Mouse (Mus musculus): ENCODE data around the gene Atrip. TPM values are rescaled to one million over a fixed set of nuclear protein-coding genes. Genes with fewer than 3 reads are reported as not detected.

Atrip gene
- 38.0 and 39.1 TPM in 2 replicates for polyA plus RNA-seq (2012; rRNA removed)

DNA sequence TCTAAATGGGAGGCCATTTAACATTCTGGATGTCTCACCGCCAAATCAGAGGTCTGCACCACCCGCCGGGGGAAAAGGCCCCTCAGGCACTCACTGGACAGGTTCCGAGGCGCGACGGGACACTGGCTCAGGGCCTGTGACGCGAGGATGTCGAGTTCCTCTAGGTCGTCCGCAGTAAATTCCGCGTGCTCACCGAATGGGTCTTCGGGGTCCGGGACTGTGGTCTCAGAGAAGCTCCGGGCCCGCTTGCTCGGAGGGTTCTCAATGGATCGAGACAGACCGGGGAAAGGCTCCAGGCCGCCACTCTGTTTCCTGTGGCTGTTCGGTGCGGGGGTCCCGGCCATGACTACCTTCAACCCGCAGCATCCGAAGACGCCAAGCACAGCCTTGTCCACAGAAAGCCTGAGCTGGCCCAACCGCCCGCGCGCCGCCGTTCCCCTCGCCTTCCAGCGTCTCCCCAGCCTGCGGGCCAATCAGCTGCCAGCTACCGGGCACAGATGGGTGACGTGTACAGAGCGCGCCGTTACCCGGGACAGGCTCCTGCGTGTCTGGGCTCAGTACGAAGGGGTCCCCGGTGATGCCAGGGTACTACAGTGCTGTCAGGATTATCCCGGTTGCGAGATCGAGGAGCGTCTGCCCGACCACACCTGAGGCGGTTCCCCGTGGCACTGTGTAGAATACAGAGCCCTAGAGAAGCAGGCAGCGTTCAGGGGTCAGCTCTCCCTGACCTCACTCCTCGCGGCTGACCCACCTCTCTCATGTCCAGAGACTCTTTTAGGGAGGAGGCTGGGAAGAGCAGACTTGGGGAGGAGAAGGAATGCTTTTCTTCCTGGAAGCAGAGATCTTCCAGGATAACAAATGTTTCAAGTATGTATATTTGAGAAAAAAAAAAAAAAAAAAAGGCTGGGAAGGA lies at the start of gene Atrip:
TSS of gene Atrip (minus strand) at position 464 of the 913 bp plus-strand sequence.
- no peak for TF ChIP-seq CTCF (IDR thresholded peaks at IDR 0.05; ENCODE audit: borderline replicate concordance, insufficient read depth, low read depth, low read length)
- peak; percentile 96 for TF ChIP-seq POLR2A (IDR thresholded peaks at IDR 0.05; ENCODE audit: borderline replicate concordance, insufficient read depth, low read length)
- under 1% methylated on average over 57 of the region's 57 CpGs for WGBS
- Histone ChIP-seq H3K4me3 (replicated peaks; ENCODE audit: insufficient read depth, low read depth, low read length) (peak within 1 kb of the TSS; percentile 96), H3K4me1 (ENCODE audit: control insufficient read depth, insufficient read depth, low read length) (no peaks in the 10 kb centered on the region), H3K27ac (ENCODE audit: insufficient read depth, low read length) (peak within 1 kb of the TSS; percentile 71), H3K27me3 (ENCODE audit: control insufficient read depth, insufficient read depth, low read length) (no peaks in the 10 kb centered on the region)
- peak; percentile 94 to 95 for DNase-seq

- Histone ChIP-seq H3K27ac (ENCODE audit: insufficient read depth, low read length) (no peak overlapping the region), H3K4me1 (ENCODE audit: control insufficient read depth, insufficient read depth, low read length) (no peaks in the 10 kb centered on the region), H3K4me3 (replicated peaks; ENCODE audit: insufficient read depth, low read depth, low read length) (no peak overlapping the region), H3K27me3 (ENCODE audit: control insufficient read depth, insufficient read depth, low read length) (no peaks in the 10 kb centered on the region)
- no peak for DNase-seq
- TF ChIP-seq CTCF (IDR thresholded peaks at IDR 0.05; ENCODE audit: borderline replicate concordance, insufficient read depth, low read depth, low read length) (no peak), POLR2A (IDR thresholded peaks at IDR 0.05; ENCODE audit: borderline replicate concordance, insufficient read depth, low read length) (no peak)
- 24% methylated on average over 6 of the region's 6 CpGs for WGBS
Observed at GRCm38 (mm10) chr9:109123266-109123665, 49.3 kb upstream of the Atrip start.

- 48% methylated on average over 2 of the region's 2 CpGs for WGBS
- peak; percentile 5; the same call in 1 of the 2 replicates for TF ChIP-seq CTCF (IDR thresholded peaks at IDR 0.05; ENCODE audit: borderline replicate concordance, insufficient read depth, low read depth, low read length)
- no peak for TF ChIP-seq POLR2A (IDR thresholded peaks at IDR 0.05; ENCODE audit: borderline replicate concordance, insufficient read depth, low read length)
- Histone ChIP-seq H3K4me3 (replicated peaks; ENCODE audit: insufficient read depth, low read depth, low read length) (no peak overlapping the region), H3K27ac (ENCODE audit: insufficient read depth, low read length) (no peak overlapping the region), H3K27me3 (ENCODE audit: control insufficient read depth, insufficient read depth, low read length) (no peaks in the 10 kb centered on the region), H3K4me1 (ENCODE audit: control insufficient read depth, insufficient read depth, low read length) (no peaks in the 10 kb centered on the region)
- DNase-seq, result peak; percentile 24 to 34
Observed at GRCm38 (mm10) chr9:109122553-109123085, 48.7 kb upstream of the Atrip start.

DNA sequence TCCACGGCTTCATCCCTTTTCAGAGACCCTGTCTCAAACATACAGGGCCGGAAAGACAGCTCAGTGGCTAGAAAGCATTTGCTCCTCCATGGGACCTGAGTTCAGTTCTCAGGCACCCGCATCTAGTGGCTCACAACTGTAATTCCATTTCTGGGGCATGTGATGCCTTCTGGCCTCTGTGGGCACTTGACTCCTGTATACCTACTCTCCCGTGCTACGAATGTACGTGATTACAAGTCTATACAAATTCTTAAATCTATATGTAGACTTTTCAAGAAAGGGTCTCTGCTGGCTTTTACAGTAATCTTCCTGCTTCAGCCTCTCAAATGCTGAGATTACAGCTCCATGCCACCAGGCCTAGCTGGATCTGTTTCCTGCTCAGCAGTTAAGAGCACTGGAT lies 47.0 kb upstream of the Atrip start:
- 86% methylated on average over 6 of the region's 6 CpGs for WGBS
- Histone ChIP-seq H3K4me1 (ENCODE audit: control insufficient read depth, insufficient read depth, low read length) (no peaks in the 10 kb centered on the region), H3K27ac (ENCODE audit: insufficient read depth, low read length) (no peak overlapping the region), H3K4me3 (replicated peaks; ENCODE audit: insufficient read depth, low read depth, low read length) (no peak overlapping the region), H3K27me3 (ENCODE audit: control insufficient read depth, insufficient read depth, low read length) (no peaks in the 10 kb centered on the region)
- TF ChIP-seq CTCF (IDR thresholded peaks at IDR 0.05; ENCODE audit: borderline replicate concordance, insufficient read depth, low read depth, low read length) (no peak), POLR2A (IDR thresholded peaks at IDR 0.05; ENCODE audit: borderline replicate concordance, insufficient read depth, low read length) (no peak)
- DNase-seq, result no peak

DNA sequence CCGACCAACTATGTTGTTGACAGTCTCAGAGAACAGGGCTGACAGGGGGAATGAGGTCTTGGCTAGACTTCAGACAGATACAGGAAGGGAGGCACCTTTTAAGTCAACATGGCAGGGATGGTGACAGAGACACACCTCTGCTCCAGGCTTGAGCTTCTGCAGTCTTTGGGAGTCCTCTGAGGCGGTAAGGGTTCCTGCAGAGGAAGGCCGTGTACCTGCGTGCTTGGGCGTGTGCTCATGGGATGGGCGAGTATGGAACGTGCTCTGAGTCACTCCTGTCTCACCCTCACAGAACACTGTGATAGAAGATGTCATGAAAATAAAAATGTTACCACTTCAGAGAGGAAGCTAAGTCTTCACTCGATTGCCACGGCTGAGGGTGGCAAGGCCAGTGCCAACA lies 45.6 kb upstream of the Atrip start:
- DNase-seq, result no peak
- WGBS, result 77% methylated on average over 9 of the region's 9 CpGs
- H3K4me3 ChIP-seq (replicated peaks; ENCODE audit: insufficient read depth, low read depth, low read length), result no peak overlapping the region
- H3K27ac ChIP-seq (ENCODE audit: insufficient read depth, low read length), result no peak overlapping the region
- no peaks in the 10 kb centered on the region for H3K4me1 ChIP-seq (ENCODE audit: control insufficient read depth, insufficient read depth, low read length)
- TF ChIP-seq CTCF (IDR thresholded peaks at IDR 0.05; ENCODE audit: borderline replicate concordance, insufficient read depth, low read depth, low read length) (no peak), POLR2A (IDR thresholded peaks at IDR 0.05; ENCODE audit: borderline replicate concordance, insufficient read depth, low read length) (no peak)
- H3K27me3 ChIP-seq (ENCODE audit: control insufficient read depth, insufficient read depth, low read length), result no peaks in the 10 kb centered on the region

- 85% methylated on average over 4 of the region's 4 CpGs for WGBS
- DNase-seq, result no peak
- Histone ChIP-seq H3K4me3 (replicated peaks; ENCODE audit: insufficient read depth, low read depth, low read length) (no peak overlapping the region), H3K27me3 (ENCODE audit: control insufficient read depth, insufficient read depth, low read length) (no peaks in the 10 kb centered on the region), H3K4me1 (ENCODE audit: control insufficient read depth, insufficient read depth, low read length) (no peaks in the 10 kb centered on the region), H3K27ac (ENCODE audit: insufficient read depth, low read length) (no peak overlapping the region)
- TF ChIP-seq CTCF (IDR thresholded peaks at IDR 0.05; ENCODE audit: borderline replicate concordance, insufficient read depth, low read depth, low read length) (no peak), POLR2A (IDR thresholded peaks at IDR 0.05; ENCODE audit: borderline replicate concordance, insufficient read depth, low read length) (no peak)
Observed at GRCm38 (mm10) chr9:109118106-109118505, 44.2 kb upstream of the Atrip start.

GRCm38 (mm10) chr9:109116205-109116604 lies 42.3 kb upstream of the Atrip start:
- no peak for DNase-seq
- H3K4me3 ChIP-seq (replicated peaks; ENCODE audit: insufficient read depth, low read depth, low read length), result no peak overlapping the region
- no peaks in the 10 kb centered on the region for H3K27me3 ChIP-seq (ENCODE audit: control insufficient read depth, insufficient read depth, low read length)
- WGBS, result 92% methylated on average over 10 of the region's 10 CpGs
- H3K27ac ChIP-seq (ENCODE audit: insufficient read depth, low read length), result no peak overlapping the region
- no peaks in the 10 kb centered on the region for H3K4me1 ChIP-seq (ENCODE audit: control insufficient read depth, insufficient read depth, low read length)
- TF ChIP-seq CTCF (IDR thresholded peaks at IDR 0.05; ENCODE audit: borderline replicate concordance, insufficient read depth, low read depth, low read length), result no peak

GRCm38 (mm10) chr9:109114871-109115270 lies 40.9 kb upstream of the Atrip start:
- no peak for DNase-seq
- 86% methylated on average over 7 of the region's 7 CpGs for WGBS
- H3K4me1 ChIP-seq (ENCODE audit: control insufficient read depth, insufficient read depth, low read length), result no peaks in the 10 kb centered on the region
- H3K27me3 ChIP-seq (ENCODE audit: control insufficient read depth, insufficient read depth, low read length), result no peaks in the 10 kb centered on the region
- no peak overlapping the region for H3K27ac ChIP-seq (ENCODE audit: insufficient read depth, low read length)
- TF ChIP-seq CTCF (IDR thresholded peaks at IDR 0.05; ENCODE audit: borderline replicate concordance, insufficient read depth, low read depth, low read length) (no peak), POLR2A (IDR thresholded peaks at IDR 0.05; ENCODE audit: borderline replicate concordance, insufficient read depth, low read length) (no peak)
- no peak overlapping the region for H3K4me3 ChIP-seq (replicated peaks; ENCODE audit: insufficient read depth, low read depth, low read length)

Measured in cerebellum, adult 2 months (tissue).